Mouse (Mus musculus): ENCODE data around the gene Olfr1313. TPM values are rescaled to one million over a fixed set of nuclear protein-coding genes. Genes with fewer than 3 reads are reported as not detected.

The Olfr1313 gene
- polyA plus RNA-seq (2017; shearing (Covaris generic)) = not detected

GRCm38 (mm10) chr2:112077743-112078142, at the start of gene Olfr1313:
Olfr1313 (minus strand) TSS chr2:112077843.

GRCm38 (mm10) chr2:112115340-112115739, 37.7 kb upstream of the Olfr1313 start, which contains the start of gene Olfr1315-ps1:
Olfr1315-ps1 (minus strand) TSS chr2:112115440.

GRCm38 (mm10) chr2:112096681-112097080, 19.0 kb upstream of the Olfr1313 start, which contains the start of gene Olfr1314:
Olfr1314 (minus strand) TSS chr2:112096781.

GRCm38 (mm10) chr2:112050138-112050537, 27.5 kb downstream of the Olfr1313 start, which contains the start of gene Olfr1312:
Olfr1312 (minus strand) TSS chr2:112050238.

GRCm38 (mm10) chr2:112024312-112024711, 53.3 kb downstream of the Olfr1313 start, which contains the start of gene Olfr1311:
Olfr1311 (minus strand) TSS chr2:112024412.

Other genes with a start within 250 kb of the Olfr1313 start
- gene Olfr1305, start 200.7 kb downstream of the Olfr1313 start, polyA plus RNA-seq (2017; shearing (Covaris generic)) = not detected
- gene Olfr1306, start 161.6 kb downstream of the Olfr1313 start, polyA plus RNA-seq (2017; shearing (Covaris generic)) = not detected
- 0.07 TPM for gene Olfr1307, start 128.4 kb downstream of the Olfr1313 start, polyA plus RNA-seq (2017; shearing (Covaris generic))
- gene Olfr1308, start 112.9 kb downstream of the Olfr1313 start, polyA plus RNA-seq (2017; shearing (Covaris generic)) = not detected
- gene Olfr1309, start 87.6 kb downstream of the Olfr1313 start, polyA plus RNA-seq (2017; shearing (Covaris generic)) = not detected
- not detected for gene Olfr1310, start 65.1 kb downstream of the Olfr1313 start, polyA plus RNA-seq (2017; shearing (Covaris generic))
- gene Olfr1311, start 53.4 kb downstream of the Olfr1313 start, polyA plus RNA-seq (2017; shearing (Covaris generic)) = not detected
- gene Olfr1312, start 27.6 kb downstream of the Olfr1313 start, polyA plus RNA-seq (2017; shearing (Covaris generic)) = 0.17 TPM
- gene Olfr1314, start 18.9 kb upstream of the Olfr1313 start, polyA plus RNA-seq (2017; shearing (Covaris generic)) = not detected
- gene Olfr1315-ps1, start 37.6 kb upstream of the Olfr1313 start, polyA plus RNA-seq (2017; shearing (Covaris generic)) = not detected
- not detected for gene Olfr1316, start 57.1 kb upstream of the Olfr1313 start, polyA plus RNA-seq (2017; shearing (Covaris generic))
- gene Olfr1317, start 62.5 kb upstream of the Olfr1313 start, polyA plus RNA-seq (2017; shearing (Covaris generic)) = not detected
- gene Olfr1318, start 76.4 kb upstream of the Olfr1313 start, polyA plus RNA-seq (2017; shearing (Covaris generic)) = not detected
- gene Lpcat4, start 161.6 kb upstream of the Olfr1313 start, polyA plus RNA-seq (2017; shearing (Covaris generic)) = 96.7 TPM
- gene Nutm1, start 181.4 kb upstream of the Olfr1313 start, polyA plus RNA-seq (2017; shearing (Covaris generic)) = not detected
- 131 TPM for gene Nop10, start 184.1 kb upstream of the Olfr1313 start, polyA plus RNA-seq (2017; shearing (Covaris generic))
- 39.5 TPM for gene Slc12a6, start 188.0 kb upstream of the Olfr1313 start, polyA plus RNA-seq (2017; shearing (Covaris generic))
- gene Gm21985, start 188.5 kb upstream of the Olfr1313 start, polyA plus RNA-seq (2017; shearing (Covaris generic)) = not detected

Measured in effector memory CD4-positive, alpha-beta T cell, adult 5 months (primary cell).